Mouse (Mus musculus) CH12.LX (cell line): ENCODE results near the gene Ttc7. TPM values are rescaled to one million over a fixed set of nuclear protein-coding genes. Genes with fewer than 3 reads are reported as not detected.

ENCODE experiments used
- DNase-seq: peaks from one replicate; pipeline ENCODE4 v3.0.0-alpha.2; 2013; ENCODE audit errors: extremely low read depth
- H3K27ac ChIP-seq: 2 replicates; pipeline ENCODE4 v1.5.1; 2012; ENCODE audit warnings: low read depth, mild to moderate bottlenecking, control low read depth, moderate library complexity; ENCODE audit not compliant: insufficient read depth
- H3K27me3 ChIP-seq: replicated peaks from 2 replicates; pipeline ENCODE3; 2012; ENCODE audit warnings: inconsistent platforms
- H3K36me3 ChIP-seq, 2 experiments: replicated peaks in 1 of 2; 2 replicates each; pipeline versions ENCODE3 to v1.6.1; 2012; ENCODE audit warnings: inconsistent platforms in 1 of 2, low read length in 1 of 2, mild to moderate bottlenecking in 1 of 2, mixed read lengths in 1 of 2, moderate library complexity in 1 of 2; ENCODE audit not compliant: control insufficient read depth in 1 of 2, insufficient read depth in 1 of 2
- H3K4me1 ChIP-seq, 2 experiments: 2 replicates each; pipeline ENCODE4 v1.6.1; 2012; ENCODE audit warnings: inconsistent platforms in 1 of 2, moderate library complexity in 1 of 2; ENCODE audit not compliant: insufficient read depth in 2 of 2, control insufficient read depth in 1 of 2
- H3K4me2 ChIP-seq: 2 replicates; pipeline ENCODE4 v1.6.1; 2012; ENCODE audit warnings: low read depth, mild to moderate bottlenecking, control low read depth; ENCODE audit not compliant: poor library complexity, insufficient read depth, severe bottlenecking
- H3K4me3 ChIP-seq, 3 experiments: fragments of 150-350 bp in 1 of 3; sonication (generic) in 1 of 3; replicated peaks in 1 of 3; 2 replicates each; pipeline versions ENCODE3 to v1.5.1; 2011 to 2012; ENCODE audit warnings: low read depth in 2 of 3, low read length in 2 of 3, mild to moderate bottlenecking in 2 of 3, moderate library complexity in 2 of 3, control low read depth in 1 of 3, improper control_type of control experiment in 1 of 3, inconsistent platforms in 1 of 3, mixed read lengths in 1 of 3; ENCODE audit not compliant: poor library complexity in 1 of 3
- H3K79me2 ChIP-seq: replicated peaks from 2 replicates; pipeline ENCODE4 v1.6.1; 2012; ENCODE audit warnings: mild to moderate bottlenecking, moderate library complexity; ENCODE audit not compliant: control insufficient read depth, poor library complexity, insufficient read depth, severe bottlenecking; ENCODE audit errors: extremely low read depth
- H3K9ac ChIP-seq: 2 replicates; pipeline ENCODE4 v1.6.1; 2012; ENCODE audit warnings: low read depth, mild to moderate bottlenecking, control low read depth, moderate library complexity; ENCODE audit not compliant: insufficient read depth
- H3K9me3 ChIP-seq: replicated peaks from 2 replicates; pipeline ENCODE3; 2012; ENCODE audit warnings: low read length, inconsistent platforms, mixed read lengths
- CHD1 ChIP-seq: IDR thresholded peaks from 2 replicates; pipeline ENCODE4 v1.6.1; 2012; ENCODE audit warnings: low read depth, low read length, improper control_type of control experiment, inconsistent platforms
- CHD2 ChIP-seq: IDR thresholded peaks from 2 replicates; pipeline ENCODE4 v1.6.1; 2011; ENCODE audit warnings: low read length, improper control_type of control experiment
- CTCF ChIP-seq, 2 experiments: IDR thresholded peaks in 1 of 2; conservative IDR thresholded peaks in 1 of 2; 2 replicates each; pipeline ENCODE4 v1.5.1; 2011 to 2012; ENCODE audit warnings: low read depth in 2 of 2, low read length in 2 of 2, improper control_type of control experiment in 1 of 2, inconsistent platforms in 1 of 2, mild to moderate bottlenecking in 1 of 2, moderate library complexity in 1 of 2
- E2F4 ChIP-seq: IDR thresholded peaks from 2 replicates; pipeline ENCODE4 v1.6.1; 2011; ENCODE audit warnings: low read depth, low read length, improper control_type of control experiment; ENCODE audit not compliant: insufficient replicate concordance
- ELF1 ChIP-seq: IDR thresholded peaks from 2 replicates; pipeline ENCODE4 v1.6.1; 2014; ENCODE audit warnings: low read depth, mild to moderate bottlenecking, inconsistent platforms, low read length, improper control_type of control experiment
- EP300 ChIP-seq: IDR thresholded peaks from 2 replicates; pipeline ENCODE4 v1.6.1; 2011; ENCODE audit warnings: low read length, improper control_type of control experiment
- JUND ChIP-seq: conservative IDR thresholded peaks from 2 replicates; pipeline ENCODE4 v1.6.1; 2011; ENCODE audit warnings: low read depth, low read length, improper control_type of control experiment
- MAZ ChIP-seq: IDR thresholded peaks from 2 replicates; pipeline ENCODE4 v1.6.1; 2012; ENCODE audit warnings: low read depth, mild to moderate bottlenecking, inconsistent platforms, low read length, improper control_type of control experiment, moderate library complexity
- MEF2A ChIP-seq: IDR thresholded peaks from 2 replicates; pipeline ENCODE4 v1.6.1; 2014; ENCODE audit warnings: low read depth, mild to moderate bottlenecking, inconsistent platforms, low read length, improper control_type of control experiment, borderline replicate concordance
- MXI1 ChIP-seq: IDR thresholded peaks from 2 replicates; pipeline ENCODE4 v1.6.1; 2011; ENCODE audit warnings: mild to moderate bottlenecking, low read depth, low read length, improper control_type of control experiment
- MYC ChIP-seq: IDR thresholded peaks from 2 replicates; pipeline ENCODE4 v1.6.1; 2011; ENCODE audit warnings: low read depth, mild to moderate bottlenecking, improper control_type of control experiment, low read length
- NRF1 ChIP-seq: IDR thresholded peaks from 2 replicates; pipeline ENCODE4 v1.6.1; 2014; ENCODE audit warnings: low read depth, mild to moderate bottlenecking, inconsistent platforms, low read length, improper control_type of control experiment, moderate library complexity
- PAX5 ChIP-seq: IDR thresholded peaks from 2 replicates; pipeline ENCODE4 v1.6.1; 2012; ENCODE audit warnings: low read length, inconsistent platforms, mixed read lengths
- POLR2A ChIP-seq: IDR thresholded peaks from 2 replicates; pipeline ENCODE4 v1.6.1; 2011; ENCODE audit warnings: low read depth, mild to moderate bottlenecking, improper control_type of control experiment, low read length
- RCOR1 ChIP-seq: conservative IDR thresholded peaks from 2 replicates; pipeline ENCODE4 v1.6.1; 2012; ENCODE audit warnings: low read depth, mild to moderate bottlenecking, inconsistent platforms, low read length, improper control_type of control experiment
- SIN3A ChIP-seq: IDR thresholded peaks from 2 replicates; pipeline ENCODE4 v1.6.1; 2012; ENCODE audit warnings: low read length, improper control_type of control experiment, inconsistent platforms
- TBP ChIP-seq: conservative IDR thresholded peaks from 2 replicates; pipeline ENCODE4 v1.6.1; 2011; ENCODE audit warnings: low read depth, low read length, improper control_type of control experiment
- UBTF ChIP-seq: IDR thresholded peaks from 2 replicates; pipeline ENCODE4 v1.6.1; 2012; ENCODE audit warnings: low read depth, mild to moderate bottlenecking, inconsistent platforms, low read length, improper control_type of control experiment, moderate library complexity
- USF1 ChIP-seq: IDR thresholded peaks from 2 replicates; pipeline ENCODE4 v1.6.1; 2014; ENCODE audit warnings: low read depth, mild to moderate bottlenecking, inconsistent platforms, low read length, improper control_type of control experiment
- dilution Hi-C: fragments of 300-500 bp; cut with MboI; formaldehyde crosslinking; loops from 2 replicates; pipeline ENCODE4 v1.14.3; 2020; ENCODE audit warnings: low sequenced_read_pairs; ENCODE audit not compliant: extremely low pct_unique_long_range_greater_than_20kb, extremely low pct_ligation_motif_present
- in situ Hi-C: fragments of 300-500 bp; cut with MboI; formaldehyde crosslinking; loops from 3 replicates; pipeline ENCODE4 v1.14.3; 2019; ENCODE audit warnings: low sequenced_read_pairs, low pct_ligation_motif_present, low pct_unique_long_range_greater_than_20kb, mixed read lengths
- polyA plus RNA-seq: library from polyadenylated mRNA; unstranded; fragments of >175 nt; gene quantifications from 2 replicates; pipeline ENCODE4 v1.2.1, GENCODE M21; 2012; ENCODE audit warnings: low read depth; ENCODE audit not compliant: insufficient read length
- total RNA-seq, 2 experiments: library from RNA; depleted of rRNA; stranded (reverse); fragments of 300-350 nt in 1 of 2; fragments of >200 nt in 1 of 2; gene quantifications; 2 replicates each; pipeline ENCODE4 v1.2.3; 2012 to 2014

Gene Ttc7
- total and polyA plus RNA-seq, 3 experiments = 6.2 to 16.4 (median 12.8) TPM

DNA sequence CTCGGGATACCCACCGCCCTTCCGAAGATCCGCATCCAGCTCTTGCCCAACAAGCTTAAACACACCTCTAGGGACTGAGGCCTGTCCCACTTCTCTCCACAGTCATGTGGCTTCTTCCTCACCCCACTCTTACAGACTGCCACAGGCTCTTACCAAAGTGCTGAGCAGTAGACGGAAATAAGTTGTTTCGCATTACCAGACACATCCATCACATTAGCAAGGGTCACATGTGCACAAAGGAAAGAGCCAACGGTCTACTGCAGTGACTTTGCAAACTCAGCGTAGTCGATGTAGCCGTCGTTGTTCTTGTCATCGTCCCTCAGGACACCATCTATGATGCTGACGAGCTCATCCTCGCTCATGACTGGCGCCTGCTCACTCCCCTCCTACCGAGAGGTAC is 27.0 kb upstream of the Ttc7 start:
- Histone ChIP-seq H3K9ac (no peak overlapping the region), H3K4me1 (no peaks in the 10 kb centered on the region), H3K27ac (no peak overlapping the region), H3K36me3 (peaks cover 43 to 79% of the 10 kb centered on the region in 2 experiments)
- dilution Hi-C loops = no loop called here
- in situ Hi-C loops = no loop called here
- no peak for TF ChIP-seq CHD2
- TF ChIP-seq EP300 = no peak
- no peak for TF ChIP-seq JUND
- TF ChIP-seq CHD1 = no peak
- no peak for TF ChIP-seq MAZ
- no peak for TF ChIP-seq MXI1
- TF ChIP-seq POLR2A = no peak
- no peak for TF ChIP-seq ELF1
- TF ChIP-seq NRF1 = no peak
- TF ChIP-seq, all 38 proteins: peak for 0
- Histone ChIP-seq H3K79me2 (no peaks in the 10 kb centered on the region), H3K4me3 (no peak overlapping the region), H3K27me3 (no peaks in the 10 kb centered on the region), H3K4me2 (no peak overlapping the region), H3K9me3 (no peaks in the 10 kb centered on the region)
- no peak for DNase-seq

DNA sequence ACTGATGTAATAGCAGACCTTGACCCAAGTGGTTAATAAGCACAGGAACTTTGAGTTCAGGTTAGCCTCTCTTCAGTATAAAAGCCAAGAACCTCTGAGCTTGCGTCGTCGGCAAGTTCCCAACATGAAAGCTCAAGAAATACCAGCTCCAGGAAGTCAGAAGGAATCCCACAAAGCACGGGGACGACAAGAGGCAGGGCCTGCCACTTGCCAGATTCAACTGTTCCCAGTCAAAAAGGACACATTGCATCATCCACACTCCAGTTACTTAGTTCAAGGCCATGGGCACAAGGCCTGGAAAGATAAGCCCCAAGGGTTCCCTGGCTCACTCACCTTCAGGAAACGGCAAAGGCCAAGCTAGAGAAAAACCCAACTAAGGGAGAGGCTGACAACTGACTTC is 19.3 kb upstream of the Ttc7 start:
- Histone ChIP-seq H3K4me2 (no peak overlapping the region), H3K9me3 (no peaks in the 10 kb centered on the region), H3K36me3 (peaks cover 6 to 51% of the 10 kb centered on the region in 2 experiments), H3K4me1 (peaks cover 9 to 20% of the 10 kb centered on the region in 2 experiments), H3K79me2 (peaks cover 2% of the 10 kb centered on the region; the same call in 1 of the 2 replicates), H3K4me3 (no peak overlapping the region), H3K27me3 (peaks cover 15% of the 10 kb centered on the region), H3K9ac (no peak overlapping the region), H3K27ac (no peak overlapping the region)
- in situ Hi-C loops (no loop called here), dilution Hi-C loops (no loop called here)
- TF ChIP-seq MEF2A = no peak
- TF ChIP-seq TBP = no peak
- TF ChIP-seq UBTF = no peak
- TF ChIP-seq JUND = no peak
- no peak for TF ChIP-seq MXI1
- no peak for TF ChIP-seq CHD1
- no peak for TF ChIP-seq NRF1
- TF ChIP-seq CTCF (conservative IDR thresholded peaks at IDR 0.05 in 1 of 2, IDR thresholded peaks at IDR 0.05 in 1 of 2; ENCODE audit: low read depth in 2 of 2, low read length in 2 of 2) = no peak
- TF ChIP-seq MYC = no peak
- TF ChIP-seq USF1 = no peak
- no peak for TF ChIP-seq SIN3A
- TF ChIP-seq POLR2A = no peak
- TF ChIP-seq RCOR1 = no peak
- TF ChIP-seq PAX5 = no peak
- no peak for TF ChIP-seq E2F4
- DNase-seq = no peak
